Mouse (Mus musculus) limb, embryonic 11.5 days (tissue): ENCODE results near the gene Rho. TPM values are rescaled to one million over a fixed set of nuclear protein-coding genes. Genes with fewer than 3 reads are reported as not detected.

ENCODE experiments used
- ATAC-seq: fragments of 200-750 bp; cut with Nextera tagmentation; 2 replicates; pipeline ENCODE4 v1.8.0; 2017; ENCODE audit warnings: low read depth; ENCODE audit not compliant: insufficient number of reproducible peaks, low FRiP score, low TSS enrichment
- DNase-seq: peaks from one replicate; pipeline ENCODE4 v3.0.0-alpha.2; 2015; ENCODE audit warnings: low spot score
- H3K27ac ChIP-seq: fragments of 300-500 bp; sonication (generic); replicated peaks from 2 replicates; pipeline ENCODE4 v1.5.1; 2014; ENCODE audit warnings: low read depth, mild to moderate bottlenecking, low read length
- H3K27me3 ChIP-seq: fragments of 300-500 bp; sonication (generic); 2 replicates; pipeline ENCODE4 v1.6.1; 2014; ENCODE audit warnings: mild to moderate bottlenecking, low read length, mixed read lengths; ENCODE audit not compliant: control insufficient read depth, insufficient read depth
- H3K36me3 ChIP-seq: fragments of 300-500 bp; sonication (generic); 2 replicates; pipeline ENCODE4 v1.6.1; 2014; ENCODE audit warnings: mild to moderate bottlenecking, low read length, moderate library complexity, mixed read lengths; ENCODE audit not compliant: control insufficient read depth, insufficient read depth
- H3K4me1 ChIP-seq: fragments of 300-500 bp; sonication (generic); 2 replicates; pipeline ENCODE4 v1.6.1; 2014; ENCODE audit warnings: low read length, mixed read lengths; ENCODE audit not compliant: control insufficient read depth, insufficient read depth
- H3K4me2 ChIP-seq: fragments of 300-500 bp; sonication (generic); 2 replicates; pipeline ENCODE4 v1.6.1; 2014; ENCODE audit warnings: low read depth, mild to moderate bottlenecking, moderate library complexity; ENCODE audit not compliant: severe bottlenecking
- H3K4me3 ChIP-seq: fragments of 300-500 bp; sonication (generic); 2 replicates; pipeline ENCODE4 v1.5.1; 2014; ENCODE audit warnings: low read depth, low read length
- H3K9ac ChIP-seq: fragments of 300-500 bp; sonication (generic); 2 replicates; pipeline ENCODE4 v1.6.1; 2014; ENCODE audit warnings: mild to moderate bottlenecking, low read length
- H3K9me3 ChIP-seq: fragments of 300-500 bp; sonication (generic); 2 replicates; pipeline ENCODE4 v1.6.1; 2016; ENCODE audit warnings: low read length; ENCODE audit not compliant: control insufficient read depth
- WGBS: fragments of 180-500 bp; shearing (Covaris S2); extraction: QIAGEN DNeasy Blood & Tissue Kit; methylation state at CpG from one replicate; pipeline ENCODE4 v1.1.7; 2014; 5-methylcytosine and 5-hydroxymethylcytosine counted together
- polyA plus RNA-seq: library from polyadenylated mRNA; unstranded; fragments of >200 nt; fragmentation: Nextera tagmentation; extraction: Ambion mirVana; gene quantifications from 2 replicates; pipeline ENCODE4 v1.2.1, GENCODE M21; 2014

Rho gene
- polyA plus RNA-seq, 1 experiment from 2014 or later: 0.03 TPM

- no peaks in the 10 kb centered on the region for H3K4me1 ChIP-seq
- no peak overlapping the region for H3K27ac ChIP-seq
- H3K9me3 ChIP-seq: no peaks in the 10 kb centered on the region
- H3K27me3 ChIP-seq: no peaks in the 10 kb centered on the region
- no peak for ATAC-seq
- H3K4me2 ChIP-seq: no peak overlapping the region
- no peak overlapping the region for H3K4me3 ChIP-seq
- 47% methylated on average over 6 of the region's 6 CpGs for WGBS
- no peak overlapping the region for H3K9ac ChIP-seq
- DNase-seq: no peak
- H3K36me3 ChIP-seq: peaks cover 3% of the 10 kb centered on the region; the same call in 1 of the 2 replicates
Observed at GRCm38 (mm10) chr6:115908421-115908982, 23.0 kb upstream of the Rho start.

GRCm38 (mm10) chr6:115909052-115909451 lies 22.5 kb upstream of the Rho start:
- H3K27me3 ChIP-seq: no peaks in the 10 kb centered on the region
- DNase-seq (no peak), ATAC-seq (no peak)
- no peak overlapping the region for H3K4me3 ChIP-seq
- no peak overlapping the region for H3K27ac ChIP-seq
- H3K36me3 ChIP-seq: peaks cover 3% of the 10 kb centered on the region; the same call in 1 of the 2 replicates
- H3K4me2 ChIP-seq: no peak overlapping the region
- WGBS: 70% methylated on average over 3 of the region's 3 CpGs
- H3K9ac ChIP-seq: no peak overlapping the region
- no peaks in the 10 kb centered on the region for H3K4me1 ChIP-seq
- no peaks in the 10 kb centered on the region for H3K9me3 ChIP-seq

GRCm38 (mm10) chr6:115909940-115910339 lies 21.6 kb upstream of the Rho start:
- ATAC-seq: no peak
- Histone ChIP-seq H3K4me3 (no peak overlapping the region), H3K9ac (no peak overlapping the region), H3K36me3 (peaks cover 3% of the 10 kb centered on the region; the same call in 1 of the 2 replicates), H3K4me1 (no peaks in the 10 kb centered on the region), H3K9me3 (no peaks in the 10 kb centered on the region), H3K27me3 (no peaks in the 10 kb centered on the region), H3K4me2 (no peak overlapping the region), H3K27ac (no peak overlapping the region)
- 68% methylated on average over 8 of the region's 8 CpGs for WGBS
- no peak for DNase-seq

GRCm38 (mm10) chr6:115911763-115912162 lies 19.8 kb upstream of the Rho start:
- 77% methylated on average over 6 of the region's 6 CpGs for WGBS
- no peak overlapping the region for H3K9ac ChIP-seq
- DNase-seq (no peak), ATAC-seq (no peak)
- peaks cover 3% of the 10 kb centered on the region; the same call in 1 of the 2 replicates for H3K36me3 ChIP-seq
- H3K9me3 ChIP-seq: no peaks in the 10 kb centered on the region
- H3K4me1 ChIP-seq: no peaks in the 10 kb centered on the region
- no peak overlapping the region for H3K4me2 ChIP-seq
- H3K27me3 ChIP-seq: no peaks in the 10 kb centered on the region
- H3K27ac ChIP-seq: no peak overlapping the region
- no peak overlapping the region for H3K4me3 ChIP-seq

GRCm38 (mm10) chr6:115913482-115913881 lies 18.1 kb upstream of the Rho start:
- Histone ChIP-seq H3K27me3 (no peaks in the 10 kb centered on the region), H3K27ac (no peak overlapping the region), H3K9me3 (no peaks in the 10 kb centered on the region), H3K4me1 (no peaks in the 10 kb centered on the region), H3K36me3 (0 out of 2 replicates have a peak, but pooled peaks cover 2% of the 10 kb centered on the region), H3K4me3 (no peak overlapping the region), H3K4me2 (no peak overlapping the region), H3K9ac (no peak overlapping the region)
- WGBS: 92% methylated on average over 10 of the region's 10 CpGs
- DNase-seq: no peak
- ATAC-seq: no peak

GRCm38 (mm10) chr6:115914511-115915202 lies 16.9 kb upstream of the Rho start:
- 88% methylated on average over 15 of the region's 15 CpGs for WGBS
- Histone ChIP-seq H3K4me1 (no peaks in the 10 kb centered on the region), H3K36me3 (0 out of 2 replicates have a peak, but pooled peaks cover 2% of the 10 kb centered on the region), H3K4me2 (no peak overlapping the region), H3K27ac (no peak overlapping the region), H3K9ac (no peak overlapping the region), H3K9me3 (no peaks in the 10 kb centered on the region), H3K4me3 (no peak overlapping the region), H3K27me3 (no peaks in the 10 kb centered on the region)
- ATAC-seq (no peak), DNase-seq (no peak)

GRCm38 (mm10) chr6:115915601-115916445 lies 15.7 kb upstream of the Rho start:
- Histone ChIP-seq H3K4me1 (no peaks in the 10 kb centered on the region), H3K9me3 (no peaks in the 10 kb centered on the region), H3K9ac (no peak overlapping the region), H3K4me3 (no peak overlapping the region), H3K36me3 (0 out of 2 replicates have a peak, but pooled peaks cover 2% of the 10 kb centered on the region), H3K27ac (no peak overlapping the region), H3K4me2 (no peak overlapping the region), H3K27me3 (no peaks in the 10 kb centered on the region)
- DNase-seq (no peak), ATAC-seq (no peak)
- 57% methylated on average over 17 of the region's 17 CpGs for WGBS

- H3K27me3 ChIP-seq: no peaks in the 10 kb centered on the region
- no peaks in the 10 kb centered on the region for H3K4me1 ChIP-seq
- no peak for ATAC-seq
- H3K4me2 ChIP-seq: no peak overlapping the region
- H3K27ac ChIP-seq: no peak overlapping the region
- no peak for DNase-seq
- H3K9me3 ChIP-seq: no peaks in the 10 kb centered on the region
- H3K36me3 ChIP-seq: 0 out of 2 replicates have a peak, but pooled peaks cover 2% of the 10 kb centered on the region
- H3K9ac ChIP-seq: no peak overlapping the region
- WGBS: 88% methylated on average over 5 of the region's 5 CpGs
- no peak overlapping the region for H3K4me3 ChIP-seq
Observed at GRCm38 (mm10) chr6:115916611-115917010, 14.9 kb upstream of the Rho start.
